Mouse (Mus musculus): Measurements from ENCODE around the gene Fnip2. TPM values are rescaled to one million over a fixed set of nuclear protein-coding genes. Genes with fewer than 3 reads are reported as not detected.

The Fnip2 gene
- polyA plus RNA-seq, 1 experiment from 2014 or later, result 6.5 TPM

- Histone ChIP-seq H3K27me3 (ENCODE audit: poor library complexity, severe bottlenecking) (no peaks in the 10 kb centered on the region), H3K4me3 (no peak overlapping the region), H3K36me3 (replicated peaks) (no peaks in the 10 kb centered on the region), H3K4me1 (no peaks in the 10 kb centered on the region), H3K27ac (no peak overlapping the region), H3K9me3 (no peaks in the 10 kb centered on the region)
- no peak for DNase-seq (ENCODE audit: extremely low spot score, low spot score)
- 89% methylated on average over 7 of the region's 7 CpGs for WGBS
These were observed 30.6 kb downstream of the Fnip2 start for GRCm38 (mm10) chr3:79537023-79537422.

- H3K36me3 ChIP-seq (replicated peaks), result no peaks in the 10 kb centered on the region
- no peaks in the 10 kb centered on the region for H3K27me3 ChIP-seq (ENCODE audit: poor library complexity, severe bottlenecking)
- DNase-seq (ENCODE audit: extremely low spot score, low spot score), result no peak
- 89% methylated on average over 9 of the region's 9 CpGs for WGBS
- no peaks in the 10 kb centered on the region for H3K9me3 ChIP-seq
- H3K4me1 ChIP-seq, result peaks cover 16% of the 10 kb centered on the region
- H3K27ac ChIP-seq, result no peak overlapping the region
- H3K4me3 ChIP-seq, result no peak overlapping the region
These were observed 35.9 kb downstream of the Fnip2 start for GRCm38 (mm10) chr3:79531581-79532271.

GRCm38 (mm10) chr3:79529499-79530096 lies 38.0 kb downstream of the Fnip2 start:
- H3K27me3 ChIP-seq (ENCODE audit: poor library complexity, severe bottlenecking), result no peaks in the 10 kb centered on the region
- no peaks in the 10 kb centered on the region for H3K9me3 ChIP-seq
- H3K4me1 ChIP-seq, result peaks cover 16% of the 10 kb centered on the region
- 85% methylated on average over 6 of the region's 6 CpGs for WGBS
- no peak overlapping the region for H3K4me3 ChIP-seq
- H3K36me3 ChIP-seq (replicated peaks), result no peaks in the 10 kb centered on the region
- H3K27ac ChIP-seq, result no peak overlapping the region
- no peak for DNase-seq (ENCODE audit: extremely low spot score, low spot score)

- DNase-seq (ENCODE audit: extremely low spot score, low spot score), result no peak
- 0 out of 2 replicates have a peak overlapping the region, but pooled peaks have one; percentile 40 for H3K27ac ChIP-seq
- H3K36me3 ChIP-seq (replicated peaks), result no peaks in the 10 kb centered on the region
- no peaks in the 10 kb centered on the region for H3K27me3 ChIP-seq (ENCODE audit: poor library complexity, severe bottlenecking)
- H3K4me3 ChIP-seq, result no peak overlapping the region
- WGBS, result 56% methylated on average over 8 of the region's 8 CpGs
- H3K4me1 ChIP-seq, result peaks cover 16% of the 10 kb centered on the region
- no peaks in the 10 kb centered on the region for H3K9me3 ChIP-seq
These were observed 39.1 kb downstream of the Fnip2 start for GRCm38 (mm10) chr3:79528451-79528850.

- Histone ChIP-seq H3K9me3 (no peaks in the 10 kb centered on the region), H3K4me1 (peaks cover 16% of the 10 kb centered on the region), H3K36me3 (replicated peaks) (no peaks in the 10 kb centered on the region), H3K27me3 (ENCODE audit: poor library complexity, severe bottlenecking) (no peaks in the 10 kb centered on the region), H3K27ac (no peak overlapping the region), H3K4me3 (no peak overlapping the region)
- no peak for DNase-seq (ENCODE audit: extremely low spot score, low spot score)
- WGBS, result 82% methylated on average over 8 of the region's 8 CpGs
These were observed 39.7 kb downstream of the Fnip2 start for GRCm38 (mm10) chr3:79527921-79528320.

- Histone ChIP-seq H3K4me3 (no peak overlapping the region), H3K36me3 (replicated peaks) (no peaks in the 10 kb centered on the region), H3K27me3 (ENCODE audit: poor library complexity, severe bottlenecking) (no peaks in the 10 kb centered on the region), H3K9me3 (no peaks in the 10 kb centered on the region), H3K4me1 (peaks cover 16% of the 10 kb centered on the region), H3K27ac (no peak overlapping the region)
- WGBS, result 94% methylated on average over 3 of the region's 3 CpGs
- no peak for DNase-seq (ENCODE audit: extremely low spot score, low spot score)
These were observed 40.1 kb downstream of the Fnip2 start for GRCm38 (mm10) chr3:79527521-79527920.

- peaks cover 30% of the 10 kb centered on the region for H3K4me1 ChIP-seq
- no peaks in the 10 kb centered on the region for H3K27me3 ChIP-seq (ENCODE audit: poor library complexity, severe bottlenecking)
- H3K27ac ChIP-seq, result no peak overlapping the region
- no peak overlapping the region for H3K4me3 ChIP-seq
- no peaks in the 10 kb centered on the region for H3K9me3 ChIP-seq
- WGBS, result 90% methylated on average over 4 of the region's 4 CpGs
- DNase-seq (ENCODE audit: extremely low spot score, low spot score), result no peak
- H3K36me3 ChIP-seq (replicated peaks), result no peaks in the 10 kb centered on the region
These were observed 44.2 kb downstream of the Fnip2 start for GRCm38 (mm10) chr3:79523349-79523748.

GRCm38 (mm10) chr3:79519862-79520261 lies 47.7 kb downstream of the Fnip2 start:
- H3K9me3 ChIP-seq, result no peaks in the 10 kb centered on the region
- H3K36me3 ChIP-seq (replicated peaks), result peaks cover 9% of the 10 kb centered on the region
- H3K4me1 ChIP-seq, result peaks cover 41% of the 10 kb centered on the region
- H3K27ac ChIP-seq, result peak overlapping the region; percentile 76
- WGBS, result 77% methylated on average over 9 of the region's 9 CpGs
- no peak overlapping the region for H3K4me3 ChIP-seq
- H3K27me3 ChIP-seq (ENCODE audit: poor library complexity, severe bottlenecking), result no peaks in the 10 kb centered on the region
- DNase-seq (ENCODE audit: extremely low spot score, low spot score), result no peak

GRCm38 (mm10) chr3:79518761-79519527 lies 48.7 kb downstream of the Fnip2 start:
- Histone ChIP-seq H3K27me3 (ENCODE audit: poor library complexity, severe bottlenecking) (no peaks in the 10 kb centered on the region), H3K27ac (peak overlapping the region; percentile 76), H3K4me1 (peaks cover 41% of the 10 kb centered on the region), H3K4me3 (no peak overlapping the region), H3K36me3 (replicated peaks) (peaks cover 17% of the 10 kb centered on the region), H3K9me3 (no peaks in the 10 kb centered on the region)
- 39% methylated on average over 13 of the region's 13 CpGs for WGBS
- DNase-seq (ENCODE audit: extremely low spot score, low spot score), result no peak

- no peaks in the 10 kb centered on the region for H3K9me3 ChIP-seq
- peaks cover 21% of the 10 kb centered on the region for H3K36me3 ChIP-seq (replicated peaks)
- H3K4me1 ChIP-seq, result peaks cover 41% of the 10 kb centered on the region
- H3K27me3 ChIP-seq (ENCODE audit: poor library complexity, severe bottlenecking), result no peaks in the 10 kb centered on the region
- WGBS, result 79% methylated on average over 17 of the region's 17 CpGs
- no peak overlapping the region for H3K4me3 ChIP-seq
- DNase-seq (ENCODE audit: extremely low spot score, low spot score), result no peak
- peak overlapping the region; percentile 60 for H3K27ac ChIP-seq
These were observed 49.6 kb downstream of the Fnip2 start for GRCm38 (mm10) chr3:79517884-79518591.

- no peak for DNase-seq (ENCODE audit: extremely low spot score, low spot score)
- no peaks in the 10 kb centered on the region for H3K27me3 ChIP-seq (ENCODE audit: poor library complexity, severe bottlenecking)
- peaks cover 41% of the 10 kb centered on the region for H3K4me1 ChIP-seq
- WGBS, result 95% methylated on average over 4 of the region's 4 CpGs
- no peak overlapping the region for H3K27ac ChIP-seq
- H3K4me3 ChIP-seq, result no peak overlapping the region
- H3K9me3 ChIP-seq, result no peaks in the 10 kb centered on the region
- H3K36me3 ChIP-seq (replicated peaks), result peaks cover 21% of the 10 kb centered on the region
These were observed 50.6 kb downstream of the Fnip2 start for GRCm38 (mm10) chr3:79516958-79517357.

GRCm38 (mm10) chr3:79516099-79516920 lies 51.3 kb downstream of the Fnip2 start:
- Histone ChIP-seq H3K27me3 (ENCODE audit: poor library complexity, severe bottlenecking) (no peaks in the 10 kb centered on the region), H3K4me3 (no peak overlapping the region), H3K9me3 (no peaks in the 10 kb centered on the region), H3K27ac (peak overlapping the region; percentile 12; the same call in 1 of the 2 replicates), H3K36me3 (replicated peaks) (peaks cover 26% of the 10 kb centered on the region), H3K4me1 (peaks cover 41% of the 10 kb centered on the region)
- no peak for DNase-seq (ENCODE audit: extremely low spot score, low spot score)
- WGBS, result 72% methylated on average over 14 of the region's 14 CpGs
